Mouse (Mus musculus) liver, adult (tissue): ENCODE measurements around the gene Dnajc15.

Experiments
- GATA4 ChIP-seq: IDR thresholded peaks from 2 replicates; pipeline ENCODE4 v1.6.1; 2014; ENCODE audit warnings: mild to moderate bottlenecking, low read length; ENCODE audit not compliant: insufficient replicate concordance

Gene Dnajc15

DNA sequence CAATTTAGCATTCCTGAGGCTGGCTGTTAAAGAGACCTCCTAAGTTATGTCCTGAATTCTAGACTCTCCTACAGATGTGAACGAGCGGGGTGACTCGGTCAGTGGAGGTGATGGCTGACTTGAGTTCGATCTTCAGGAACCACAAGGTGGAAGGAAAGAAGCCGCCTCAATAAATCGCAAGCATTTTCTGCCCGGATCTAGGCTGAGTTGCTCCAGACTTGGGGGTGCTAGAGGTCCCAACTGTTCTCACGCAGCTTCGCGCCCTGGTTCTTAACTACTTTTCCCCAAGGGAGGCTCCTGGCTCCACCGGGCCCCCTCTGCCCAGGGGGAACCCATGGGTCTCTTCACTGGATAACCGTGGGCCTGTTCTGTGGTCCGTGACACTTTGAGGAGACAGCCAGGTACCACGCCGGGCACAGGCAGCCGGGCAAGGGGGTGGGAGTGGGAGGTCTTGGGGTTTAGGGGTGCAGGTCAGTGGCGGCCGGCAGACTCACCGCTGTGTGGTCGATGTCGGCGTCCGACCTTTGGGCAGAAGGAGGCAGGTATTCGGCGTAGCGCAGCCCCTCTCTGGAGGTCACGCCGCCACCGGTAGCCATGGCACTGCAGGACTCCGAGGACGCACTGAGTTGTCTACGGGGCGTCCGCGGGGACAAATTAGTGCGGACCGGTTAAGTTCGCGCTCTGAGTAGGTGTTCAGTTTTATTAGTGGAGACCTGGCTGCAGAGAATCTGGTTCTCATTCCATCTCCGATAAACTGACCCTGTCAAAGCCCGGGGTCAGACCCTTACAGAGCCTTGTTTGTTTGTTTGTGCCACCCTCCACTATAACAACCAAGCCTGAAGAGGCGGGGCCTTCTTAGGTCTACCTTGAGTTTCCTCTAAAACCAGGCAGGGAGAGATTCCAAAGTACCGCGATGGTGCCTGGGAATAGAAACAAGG, at the start of gene Dnajc15:
Gene Dnajc15, minus strand, starts transcription at position 822 of the 938 bp plus-strand sequence.
- no peak for TF ChIP-seq GATA4

GRCm38 (mm10) chr14:77923076-77923865, 48.3 kb upstream of the Dnajc15 start:
- TF ChIP-seq GATA4: no peak

DNA sequence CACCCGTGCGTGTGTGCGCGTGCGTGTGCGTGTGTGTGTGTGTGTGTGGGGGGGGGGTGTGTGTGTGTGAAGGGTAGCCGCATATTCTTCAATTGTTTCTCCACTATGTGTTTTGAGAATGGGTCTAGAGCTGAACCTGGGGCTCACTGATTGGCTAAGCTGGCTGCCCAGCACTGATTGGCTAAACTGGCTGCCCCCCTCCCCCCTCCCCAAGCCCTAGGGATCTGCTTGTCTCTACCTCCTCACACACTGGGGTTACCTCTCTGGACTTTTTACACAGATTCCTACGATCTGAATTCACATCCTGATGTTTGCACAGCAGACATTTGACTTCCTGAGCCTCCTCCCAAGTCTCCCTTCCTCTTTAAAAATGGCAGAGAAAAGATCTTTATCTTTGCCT, 46.7 kb upstream of the Dnajc15 start:
- TF ChIP-seq GATA4: no peak

- TF ChIP-seq GATA4: no peak
Observed at GRCm38 (mm10) chr14:77915776-77916175, 40.9 kb upstream of the Dnajc15 start.

GRCm38 (mm10) chr14:77906586-77906985, 31.7 kb upstream of the Dnajc15 start:
- no peak for TF ChIP-seq GATA4

DNA sequence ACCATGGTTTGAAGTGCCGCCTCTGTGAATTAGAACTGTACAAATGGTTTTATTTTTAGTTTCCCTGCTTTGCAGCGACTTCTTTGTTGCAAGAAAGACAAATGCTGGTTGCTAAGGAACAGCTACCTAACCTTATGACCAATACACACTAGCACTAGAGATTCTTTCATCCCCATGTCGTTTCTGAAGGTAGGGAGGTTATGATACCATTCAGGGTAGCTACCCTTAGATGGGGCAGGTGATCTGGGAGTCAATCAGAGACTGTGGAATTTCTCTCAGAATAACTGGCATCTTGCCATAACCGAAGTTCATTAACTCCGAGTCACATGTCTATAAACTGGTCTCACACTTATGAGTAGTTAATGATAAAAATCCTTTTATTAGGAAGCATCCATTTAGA, 30.5 kb upstream of the Dnajc15 start:
- TF ChIP-seq GATA4: no peak

- TF ChIP-seq GATA4: no peak
Observed at GRCm38 (mm10) chr14:77904171-77904762, 29.3 kb upstream of the Dnajc15 start, which contains the start of gene Epsti1. Epsti1 (plus strand) TSS chr14:77904239.

- TF ChIP-seq GATA4: no peak
Observed at GRCm38 (mm10) chr14:77902541-77902940, 27.6 kb upstream of the Dnajc15 start.

DNA sequence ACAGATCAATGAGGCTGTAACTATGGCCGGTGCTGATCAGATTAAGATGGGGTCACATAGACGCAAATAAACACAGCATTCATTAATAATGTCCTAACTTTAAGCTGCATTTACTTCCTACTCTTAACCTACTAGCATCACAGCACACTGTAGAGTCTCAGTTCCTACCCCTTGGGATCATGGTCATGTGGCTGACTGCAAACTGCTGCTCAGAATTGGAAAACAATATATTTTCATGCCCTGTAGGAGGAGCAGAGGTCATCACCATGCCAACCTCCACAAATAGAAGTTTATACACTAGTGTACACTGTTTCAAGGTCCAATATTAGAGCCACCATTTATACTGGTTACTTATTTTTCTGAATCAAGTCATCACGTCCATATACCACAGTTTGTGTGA, 21.0 kb upstream of the Dnajc15 start:
- TF ChIP-seq GATA4: no peak

DNA sequence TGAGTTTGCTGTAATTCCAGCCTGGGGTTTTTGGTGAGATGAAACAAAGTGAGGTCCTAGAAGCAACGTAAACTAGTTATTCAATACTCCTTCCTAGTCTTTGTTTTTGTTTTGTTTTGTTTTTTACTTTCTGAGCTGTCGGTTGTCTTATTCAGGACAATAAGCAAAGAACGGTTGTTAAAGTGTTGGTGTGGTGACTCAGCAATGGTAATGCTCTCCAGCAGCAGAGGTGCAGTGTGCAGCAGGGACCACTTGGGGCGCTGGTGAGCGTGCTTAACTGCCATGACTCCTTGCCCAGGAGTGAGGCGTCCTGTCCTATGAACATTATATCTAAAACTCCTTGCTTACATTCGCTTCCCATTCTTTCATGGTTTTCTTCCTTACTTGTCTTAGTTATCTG, 15.0 kb upstream of the Dnajc15 start:
- no peak for TF ChIP-seq GATA4

DNA sequence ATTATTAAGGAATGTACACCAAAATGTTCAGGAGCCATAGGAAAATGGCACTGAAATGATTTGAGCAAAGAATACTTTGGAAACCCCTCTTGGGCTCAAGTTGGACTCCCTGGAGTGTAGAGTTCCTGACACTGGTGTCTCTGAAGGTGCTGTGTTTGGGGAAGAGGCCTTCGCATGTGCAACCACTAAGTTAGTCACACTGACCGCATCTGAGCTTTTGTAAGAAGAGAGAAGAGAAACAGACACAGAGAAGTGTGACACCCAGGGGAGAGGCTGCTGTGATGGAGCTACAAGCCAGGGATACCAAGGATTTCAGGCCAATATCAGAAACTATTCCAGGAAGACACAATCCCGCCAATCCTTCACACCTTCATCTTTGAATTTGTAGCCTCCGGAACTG, 12.0 kb upstream of the Dnajc15 start:
- TF ChIP-seq GATA4: no peak

DNA sequence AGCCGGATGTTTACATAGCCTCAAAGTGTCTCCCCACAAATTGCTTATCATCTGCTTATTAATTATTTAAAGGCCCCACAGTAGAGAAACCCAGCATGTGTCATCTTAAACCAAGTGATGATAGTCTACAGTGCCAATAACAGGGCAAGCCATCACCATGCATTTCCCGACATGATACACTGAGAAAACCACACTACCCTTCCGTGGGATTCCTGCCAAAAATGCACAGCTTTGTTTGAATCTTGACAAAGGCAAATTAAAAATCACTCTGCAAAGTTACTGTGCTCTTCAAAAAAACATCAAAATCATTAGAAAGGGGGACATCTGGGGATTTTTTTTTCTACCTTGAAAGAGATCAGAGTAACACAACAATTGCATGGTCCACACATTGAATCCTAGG, 11.5 kb upstream of the Dnajc15 start:
- no peak for TF ChIP-seq GATA4

DNA sequence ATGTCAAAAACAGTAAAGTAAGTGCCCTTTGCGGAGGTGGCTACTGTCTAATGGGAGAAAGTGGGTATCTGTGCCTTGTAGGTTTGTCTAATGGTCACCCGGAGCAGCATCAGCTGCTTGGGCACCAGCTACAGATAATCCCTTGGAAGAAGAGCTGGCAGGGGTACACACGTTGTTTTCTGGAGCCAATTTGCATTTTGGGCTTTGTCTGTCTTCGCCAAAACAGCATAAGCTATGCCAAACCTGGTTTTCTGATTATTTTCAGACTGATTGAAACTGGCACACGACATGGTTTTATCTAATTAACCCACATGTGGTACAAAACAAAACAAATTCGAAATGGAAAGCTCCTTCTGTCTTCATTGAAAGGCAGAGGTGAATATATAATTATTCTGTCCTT, 7.7 kb upstream of the Dnajc15 start:
- TF ChIP-seq GATA4: no peak

- TF ChIP-seq GATA4: no peak
Observed at GRCm38 (mm10) chr14:77881998-77882397, 7.1 kb upstream of the Dnajc15 start.

GRCm38 (mm10) chr14:77876199-77876598, 1.3 kb upstream of the Dnajc15 start:
- no peak for TF ChIP-seq GATA4
